Mouse (Mus musculus): ENCODE measurements around the gene Dohh. TPM values are rescaled to one million over a fixed set of nuclear protein-coding genes. Genes with fewer than 3 reads are reported as not detected.

Gene Dohh
- total and polyA plus RNA-seq, 3 experiments, result 78.2 to 131 (median 81.7) TPM

DNA sequence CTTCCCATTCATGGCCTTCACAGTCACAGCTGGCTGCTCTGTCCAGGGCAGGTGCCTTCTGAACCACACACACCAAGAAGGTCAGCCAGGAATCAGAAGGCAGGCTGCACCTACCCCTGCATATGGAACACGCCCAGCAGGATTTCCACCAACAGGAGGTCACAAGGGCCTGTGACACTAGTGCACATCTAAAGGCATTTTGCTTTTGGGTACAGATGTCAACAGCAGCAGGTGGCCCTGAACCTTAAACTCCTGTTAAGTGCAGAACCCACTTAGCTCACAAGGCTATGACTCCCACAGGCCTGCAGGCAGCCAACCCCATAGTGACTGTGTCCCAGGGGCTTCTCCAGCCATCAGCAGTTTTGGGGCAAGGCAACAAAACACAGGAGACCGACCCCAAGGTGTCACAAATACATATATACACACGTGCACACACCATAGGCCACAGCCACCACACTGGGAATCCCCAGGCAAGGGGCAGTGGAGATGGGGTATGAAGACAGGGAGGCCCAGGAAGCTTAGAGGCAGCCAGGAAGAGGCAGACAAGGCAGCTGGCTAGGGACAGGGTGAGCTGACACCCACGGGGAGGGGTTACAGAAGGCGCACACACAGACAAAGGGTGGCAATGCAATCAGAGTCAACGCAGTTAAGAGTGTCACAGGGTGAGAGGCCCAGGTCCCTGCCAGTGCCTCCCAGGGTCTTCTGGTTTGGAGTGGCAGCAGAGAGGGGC, 17.6 kb upstream of the Dohh start:
- H3K9ac ChIP-seq (ENCODE audit: insufficient read depth, low read depth), result no peak overlapping the region
- peaks cover 34 to 54% of the 10 kb centered on the region in 2 experiments for H3K4me1 ChIP-seq (ENCODE audit: control insufficient read depth in 1 of 2, insufficient read depth in 2 of 2)
- H3K4me2 ChIP-seq (ENCODE audit: insufficient read depth, low read depth, poor library complexity, severe bottlenecking), result no peak overlapping the region
- in situ Hi-C loops (cut with MboI; ENCODE audit: low pct_ligation_motif_present, low pct_unique_long_range_greater_than_20kb, low sequenced_read_pairs) (no loop called here), dilution Hi-C loops (cut with MboI; ENCODE audit: extremely low pct_ligation_motif_present, extremely low pct_unique_long_range_greater_than_20kb, low sequenced_read_pairs) (no loop called here)
- no peak overlapping the region for H3K4me3 ChIP-seq (replicated peaks in 1 of 3; ENCODE audit: low read depth in 2 of 3, low read length in 2 of 3, poor library complexity in 1 of 3)
- no peaks in the 10 kb centered on the region for H3K79me2 ChIP-seq (replicated peaks; ENCODE audit: control insufficient read depth, extremely low read depth, insufficient read depth, poor library complexity, severe bottlenecking)
- TF ChIP-seq POLR2AphosphoS2 (IDR thresholded peaks at IDR 0.05; ENCODE audit: low read depth, low read length) (0 out of 2 replicates have a peak, but pooled peaks have one; percentile 45), ZMIZ1 (IDR thresholded peaks at IDR 0.05; ENCODE audit: low read depth, low read length) (no peak)
- no peaks in the 10 kb centered on the region for H3K9me3 ChIP-seq (replicated peaks; ENCODE audit: low read length)
- H3K27me3 ChIP-seq (replicated peaks), result no peaks in the 10 kb centered on the region
- H3K36me3 ChIP-seq (replicated peaks in 1 of 2; ENCODE audit: control insufficient read depth in 1 of 2, insufficient read depth in 1 of 2, low read length in 1 of 2), result peaks cover 93 to 100% of the 10 kb centered on the region in 2 experiments
- H3K27ac ChIP-seq (ENCODE audit: insufficient read depth, low read depth), result peak overlapping the region; percentile 19; the same call in 1 of the 2 replicates
- DNase-seq (ENCODE audit: extremely low read depth), result peak; percentile 12

DNA sequence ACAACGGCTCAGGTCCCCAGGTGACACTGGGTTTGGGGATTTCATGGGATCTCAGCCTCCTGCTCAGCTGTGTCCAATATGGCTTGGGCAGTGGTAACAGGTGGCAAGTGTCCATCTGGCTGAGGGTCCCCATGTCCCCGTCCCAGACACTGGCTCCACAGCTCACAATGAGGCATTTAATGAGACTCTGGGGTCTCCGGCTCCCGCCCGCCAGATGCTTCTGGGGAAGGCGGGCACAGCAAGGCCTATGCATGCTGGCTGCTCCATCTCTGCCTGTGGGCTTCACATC, 17.1 kb upstream of the Dohh start:
- H3K4me1 ChIP-seq (ENCODE audit: control insufficient read depth in 1 of 2, insufficient read depth in 2 of 2), result peaks cover 30 to 49% of the 10 kb centered on the region in 2 experiments
- H3K27ac ChIP-seq (ENCODE audit: insufficient read depth, low read depth), result no peak overlapping the region
- H3K4me2 ChIP-seq (ENCODE audit: insufficient read depth, low read depth, poor library complexity, severe bottlenecking), result no peak overlapping the region
- no peak overlapping the region for H3K4me3 ChIP-seq (replicated peaks in 1 of 3; ENCODE audit: low read depth in 2 of 3, low read length in 2 of 3, poor library complexity in 1 of 3)
- H3K79me2 ChIP-seq (replicated peaks; ENCODE audit: control insufficient read depth, extremely low read depth, insufficient read depth, poor library complexity, severe bottlenecking), result no peaks in the 10 kb centered on the region; the same call in 1 of the 2 replicates
- H3K9me3 ChIP-seq (replicated peaks; ENCODE audit: low read length), result no peaks in the 10 kb centered on the region
- in situ Hi-C loops (cut with MboI; ENCODE audit: low pct_ligation_motif_present, low pct_unique_long_range_greater_than_20kb, low sequenced_read_pairs) (no loop called here), dilution Hi-C loops (cut with MboI; ENCODE audit: extremely low pct_ligation_motif_present, extremely low pct_unique_long_range_greater_than_20kb, low sequenced_read_pairs) (no loop called here)
- no peak for DNase-seq (ENCODE audit: extremely low read depth)
- no peak for TF ChIP-seq USF2 (conservative IDR thresholded peaks at IDR 0.05; ENCODE audit: low read depth, low read length)
- TF ChIP-seq SMC3 (IDR thresholded peaks at IDR 0.05; ENCODE audit: low read depth, low read length), result no peak
- no peak for TF ChIP-seq KAT2A (IDR thresholded peaks at IDR 0.05; ENCODE audit: insufficient replicate concordance, low read length)
- no peak for TF ChIP-seq RAD21 (IDR thresholded peaks at IDR 0.05; ENCODE audit: low read depth, low read length)
- no peak for TF ChIP-seq SIN3A (IDR thresholded peaks at IDR 0.05; ENCODE audit: low read length)
- peaks cover 92 to 100% of the 10 kb centered on the region in 2 experiments for H3K36me3 ChIP-seq (replicated peaks in 1 of 2; ENCODE audit: control insufficient read depth in 1 of 2, insufficient read depth in 1 of 2, low read length in 1 of 2)
- H3K27me3 ChIP-seq (replicated peaks), result no peaks in the 10 kb centered on the region
- no peak overlapping the region for H3K9ac ChIP-seq (ENCODE audit: insufficient read depth, low read depth)

DNA sequence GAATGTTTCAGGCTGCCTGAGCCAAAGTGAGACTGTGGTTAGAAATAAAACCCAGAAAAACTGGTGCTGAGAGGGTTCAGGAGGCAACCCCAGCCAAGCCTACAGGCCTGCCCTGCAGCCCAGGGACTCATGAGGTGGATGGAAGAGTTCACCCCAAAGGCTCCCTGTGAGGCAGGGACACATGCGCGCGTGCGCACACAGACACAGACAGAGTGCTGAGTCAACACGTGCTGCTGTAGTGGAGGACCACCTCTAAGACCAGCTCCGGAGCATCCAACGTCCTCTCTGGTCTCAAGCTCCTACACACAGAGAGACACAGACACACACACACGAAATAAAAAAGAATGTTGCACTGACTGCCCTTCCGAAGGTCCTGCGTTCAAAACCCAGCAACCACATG, 8.9 kb upstream of the Dohh start:
- dilution Hi-C loops (cut with MboI; ENCODE audit: extremely low pct_ligation_motif_present, extremely low pct_unique_long_range_greater_than_20kb, low sequenced_read_pairs) (no loop called here), in situ Hi-C loops (cut with MboI; ENCODE audit: low pct_ligation_motif_present, low pct_unique_long_range_greater_than_20kb, low sequenced_read_pairs) (no loop called here)
- peaks cover 5 to 42% of the 10 kb centered on the region in 2 experiments; a peak in 3 of 4 replicates for H3K4me1 ChIP-seq (ENCODE audit: control insufficient read depth in 1 of 2, insufficient read depth in 2 of 2)
- H3K27me3 ChIP-seq (replicated peaks), result no peaks in the 10 kb centered on the region
- no peak overlapping the region for H3K4me3 ChIP-seq (replicated peaks in 1 of 3; ENCODE audit: low read depth in 2 of 3, low read length in 2 of 3, poor library complexity in 1 of 3)
- peaks cover 36% of the 10 kb centered on the region for H3K79me2 ChIP-seq (replicated peaks; ENCODE audit: control insufficient read depth, extremely low read depth, insufficient read depth, poor library complexity, severe bottlenecking)
- DNase-seq (ENCODE audit: extremely low read depth), result no peak
- H3K27ac ChIP-seq (ENCODE audit: insufficient read depth, low read depth), result no peak overlapping the region
- H3K4me2 ChIP-seq (ENCODE audit: insufficient read depth, low read depth, poor library complexity, severe bottlenecking), result no peak overlapping the region
- TF ChIP-seq USF2 (conservative IDR thresholded peaks at IDR 0.05; ENCODE audit: low read depth, low read length) (no peak), GABPA (IDR thresholded peaks at IDR 0.05; ENCODE audit: insufficient replicate concordance, low read depth, low read length) (no peak), PAX5 (IDR thresholded peaks at IDR 0.05; ENCODE audit: low read length) (no peak), SIN3A (IDR thresholded peaks at IDR 0.05; ENCODE audit: low read length) (no peak), MYC (IDR thresholded peaks at IDR 0.05; ENCODE audit: low read depth, low read length) (no peak), RCOR1 (conservative IDR thresholded peaks at IDR 0.05; ENCODE audit: low read depth, low read length) (no peak), ZNF384 (IDR thresholded peaks at IDR 0.05; ENCODE audit: low read depth, low read length) (no peak), HCFC1 (IDR thresholded peaks at IDR 0.05; ENCODE audit: low read depth, low read length) (no peak), KAT2A (IDR thresholded peaks at IDR 0.05; ENCODE audit: insufficient replicate concordance, low read length) (no peak), NELFE (IDR thresholded peaks at IDR 0.05; ENCODE audit: low read depth, low read length) (no peak)
- peaks cover 42 to 51% of the 10 kb centered on the region in 2 experiments for H3K36me3 ChIP-seq (replicated peaks in 1 of 2; ENCODE audit: control insufficient read depth in 1 of 2, insufficient read depth in 1 of 2, low read length in 1 of 2)
- H3K9me3 ChIP-seq (replicated peaks; ENCODE audit: low read length), result no peaks in the 10 kb centered on the region
- no peak overlapping the region for H3K9ac ChIP-seq (ENCODE audit: insufficient read depth, low read depth)

All from CH12.LX (cell line).